Mouse (Mus musculus) brain, embryonic 14.5 days (tissue): ENCODE measurements at regions not wholly inside any gene's neighbourhood (a gene's known extent, or its start where the extent isn't known, plus 50 kb on each side); places are given as distances from the start of the nearest gene placed in this dataset.

Experiments
- CTCF ChIP-seq: fragments of 200-500 bp; IDR thresholded peaks from 2 replicates; pipeline ENCODE4 v1.5.1; 2012; ENCODE audit warnings: inconsistent platforms, mild to moderate bottlenecking, moderate library complexity, borderline replicate concordance; ENCODE audit not compliant: insufficient read depth, insufficient read length; ENCODE audit errors: extremely low read depth
- POLR2A ChIP-seq: fragments of 200-500 bp; IDR thresholded peaks from 2 replicates; pipeline ENCODE4 v1.6.1; 2012; ENCODE audit warnings: mild to moderate bottlenecking, inconsistent platforms, borderline replicate concordance; ENCODE audit not compliant: poor library complexity, insufficient read depth, insufficient read length, severe bottlenecking; ENCODE audit errors: extremely low read depth

DNA sequence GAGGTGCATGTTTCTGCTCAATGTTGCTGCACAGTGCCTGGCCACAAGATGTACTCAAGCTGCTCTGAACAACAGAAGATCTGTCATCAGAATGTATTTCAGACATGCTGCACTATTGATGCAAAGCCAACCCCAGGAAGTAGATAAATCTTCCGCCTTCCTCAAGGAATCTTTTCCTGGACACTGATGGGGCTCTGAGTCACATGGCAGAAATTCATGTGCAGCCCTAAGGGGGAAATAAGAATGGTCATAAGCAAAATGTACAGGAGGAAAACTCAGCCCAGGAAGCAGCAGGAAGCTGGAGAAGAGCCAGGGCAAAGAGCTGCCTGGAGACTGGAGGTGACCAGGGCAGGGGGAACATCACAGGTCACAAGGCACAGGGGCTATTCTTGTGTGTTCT lies 235.5 kb downstream of the Wnt5a start:
- TF ChIP-seq CTCF, result no peak
- TF ChIP-seq POLR2A, result no peak
